Mouse (Mus musculus) cerebellum, postnatal 10 days (tissue): ENCODE results near the gene Cfdp1.
"Not testable (repeated sequence)": the region's sequence is repeated elsewhere in the genome, so short reads cannot be mapped to it uniquely, and the experiment has no call there.

Source experiments
- DNase-seq, 2 experiments: peaks; one replicate each; pipeline ENCODE4 v3.0.0; 2021; ENCODE audit warnings: mixed read lengths in 2 of 2

Cfdp1 gene

DNA sequence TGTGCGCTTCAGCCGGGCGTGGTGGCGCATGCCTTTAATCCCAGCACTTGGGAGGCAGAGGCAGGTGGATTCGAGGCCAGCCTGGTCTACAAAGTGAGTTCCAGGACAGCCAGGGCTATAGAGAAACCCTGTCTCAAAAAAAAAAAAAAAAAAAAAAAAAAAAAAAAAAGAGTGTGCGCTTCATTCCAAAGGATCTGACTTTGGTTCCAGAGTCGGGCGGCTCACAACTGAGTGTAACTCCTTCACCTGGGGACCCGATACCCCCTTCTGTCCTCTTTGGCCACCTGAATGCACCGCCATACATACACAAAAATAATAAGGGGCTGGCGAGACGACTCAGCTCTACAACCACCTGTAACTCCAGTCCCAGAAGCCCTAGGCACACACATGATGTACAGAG lies 872 bp downstream of the Cfdp1 start:
- DNase-seq = not testable (repeated sequence)

DNA sequence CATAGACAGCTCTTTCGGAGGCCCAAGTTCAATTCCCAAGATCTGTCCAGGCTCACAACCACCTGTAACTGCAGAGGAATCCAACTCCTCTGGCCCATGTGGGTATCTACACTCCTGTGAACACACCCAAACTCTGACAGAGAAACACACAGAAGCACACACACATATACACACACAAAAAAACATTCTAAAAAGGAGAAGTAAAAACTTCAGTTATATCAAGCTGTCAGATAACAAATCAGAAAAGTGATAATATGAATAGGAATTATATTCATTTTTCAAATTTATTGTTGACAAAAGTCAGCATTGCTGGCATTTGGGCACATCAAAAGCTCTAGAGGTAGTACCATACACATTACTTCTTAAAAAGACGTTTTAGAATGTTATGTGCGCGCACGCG lies 7.3 kb downstream of the Cfdp1 start:
- no peak for DNase-seq

DNA sequence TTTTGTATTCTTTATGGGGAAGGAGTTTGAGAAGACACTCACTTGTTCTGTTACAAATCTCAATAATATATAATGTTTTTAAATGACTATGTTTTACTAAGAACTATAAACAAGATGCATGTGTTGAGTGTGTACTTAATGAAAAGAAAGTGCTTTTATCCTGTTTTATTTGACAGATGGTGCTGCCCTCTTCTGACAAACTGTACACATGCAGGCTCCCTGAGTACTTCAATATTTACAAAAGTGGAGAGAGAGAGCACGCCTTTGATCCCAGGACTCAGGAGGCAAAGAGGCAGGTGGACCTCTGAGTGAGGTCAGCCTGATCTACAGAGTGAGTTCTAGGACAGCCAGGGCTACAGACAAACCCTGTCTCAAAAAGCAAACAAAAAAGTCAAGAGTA lies 18.6 kb downstream of the Cfdp1 start:
- peak; percentile 20 to 35 for DNase-seq

DNA sequence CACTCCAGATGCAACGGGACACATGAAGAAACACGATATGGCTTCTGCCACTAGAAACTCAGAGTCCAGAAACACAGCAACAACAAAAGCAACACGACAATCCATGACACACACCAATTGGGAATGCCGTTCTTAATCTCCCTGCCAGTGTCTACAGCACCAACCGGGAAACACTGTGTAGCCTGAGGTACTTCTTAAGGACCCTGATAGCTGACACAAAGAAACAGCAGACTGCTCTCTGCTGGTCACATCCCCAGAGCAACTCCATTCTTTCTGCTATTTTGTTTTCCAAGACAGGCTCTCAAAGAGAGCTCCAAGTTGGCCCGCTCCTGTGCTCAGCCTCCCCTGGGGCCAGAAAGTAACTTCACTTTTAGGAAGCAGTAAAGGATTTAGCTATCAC lies 20.1 kb downstream of the Cfdp1 start:
- DNase-seq = no peak

DNA sequence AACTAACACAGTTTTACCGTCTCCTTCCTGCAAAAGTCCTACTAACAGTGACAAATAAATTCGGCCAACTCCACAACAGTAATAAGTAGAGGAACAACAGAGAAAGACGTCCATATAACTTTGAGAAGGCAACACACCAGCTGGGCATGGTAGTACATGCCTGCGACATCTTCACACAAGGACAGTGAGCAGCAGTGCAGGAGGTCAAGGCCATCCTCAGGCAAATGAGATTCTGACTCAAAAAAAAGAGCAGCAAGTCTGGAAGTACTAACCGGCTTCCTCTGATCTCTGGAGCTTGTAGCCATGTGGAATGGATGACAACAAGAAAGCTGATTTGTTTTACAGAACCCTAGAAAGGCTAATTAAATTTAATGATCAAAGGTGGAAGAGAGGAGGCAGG lies 21.1 kb downstream of the Cfdp1 start:
- DNase-seq = no peak

DNA sequence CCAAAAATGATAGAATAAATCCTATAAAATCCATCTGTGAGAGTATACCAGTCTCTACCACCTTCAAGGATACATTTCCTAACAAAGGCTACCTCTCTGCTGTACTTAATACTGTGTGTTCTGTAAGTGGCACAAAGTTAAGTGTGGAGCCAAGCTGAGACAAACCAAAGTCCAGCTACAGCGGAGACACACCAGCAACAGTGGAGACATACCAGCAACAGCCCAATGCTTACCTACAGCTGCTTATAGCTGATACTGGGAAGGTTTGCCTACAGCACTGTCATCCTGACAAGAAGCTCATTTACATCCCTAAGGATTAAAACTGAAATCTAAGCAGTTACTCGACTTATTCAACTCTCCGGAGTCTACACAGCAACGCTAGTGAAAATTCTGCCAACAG lies 22.1 kb downstream of the Cfdp1 start:
- no peak for DNase-seq

DNA sequence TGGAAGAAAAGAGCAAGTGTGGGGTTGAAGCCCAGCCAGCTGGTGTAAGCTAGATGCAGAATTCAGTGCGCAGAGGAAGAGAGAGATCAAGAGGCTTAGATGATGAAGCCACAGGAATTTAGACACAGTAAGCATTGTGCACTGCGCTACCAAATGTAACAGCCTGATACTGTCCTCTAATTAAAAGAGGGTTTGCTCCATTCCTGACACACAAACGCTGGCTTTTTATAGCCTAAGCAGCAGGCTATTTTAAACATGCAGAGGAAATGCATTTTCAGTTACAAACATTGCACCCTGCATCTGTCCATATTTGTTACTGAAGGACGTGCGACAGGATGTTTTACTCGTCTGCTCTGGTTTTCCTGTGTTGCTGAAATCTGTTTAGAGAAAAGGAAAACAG lies 25.5 kb downstream of the Cfdp1 start:
- no peak for DNase-seq

DNA sequence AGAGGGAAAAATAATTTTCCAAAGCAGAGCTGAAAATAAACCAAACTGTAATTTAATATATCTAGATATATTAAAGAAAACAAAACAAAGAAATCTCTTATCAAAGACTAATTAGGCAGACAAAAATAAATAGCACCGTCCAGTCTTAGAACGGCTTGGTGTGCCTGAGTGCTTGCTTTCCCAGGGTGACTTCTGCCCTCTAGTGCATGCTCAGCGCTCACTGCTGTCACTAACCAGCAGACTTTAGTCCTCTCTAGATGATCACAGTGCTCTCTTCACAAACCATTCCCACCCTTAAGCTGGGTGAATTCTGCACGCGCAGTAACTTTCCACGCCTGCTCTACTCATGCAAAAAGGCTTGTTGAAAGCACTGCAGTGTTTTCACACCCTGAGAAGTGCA lies 28.9 kb downstream of the Cfdp1 start:
- DNase-seq = peak; percentile 59 to 68

DNA sequence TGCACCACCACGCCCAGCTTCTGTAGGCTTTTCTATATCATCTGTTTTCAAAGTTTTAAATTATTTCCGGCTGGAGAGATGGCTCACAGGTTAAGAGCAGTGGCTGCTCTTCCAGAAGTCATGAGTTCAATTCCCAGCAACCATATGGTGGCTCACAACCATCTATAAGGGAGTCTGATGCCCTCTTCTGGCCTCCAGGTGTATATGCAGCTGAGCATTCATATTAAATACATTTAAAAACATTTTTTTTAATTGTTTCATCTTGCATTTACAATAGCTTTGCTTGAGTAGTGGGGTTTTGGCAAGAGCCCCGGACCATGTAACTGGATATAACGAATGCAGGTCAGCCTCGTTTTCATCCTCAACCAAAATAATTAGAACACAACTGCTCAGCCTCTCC lies 29.8 kb downstream of the Cfdp1 start:
- DNase-seq = no peak

DNA sequence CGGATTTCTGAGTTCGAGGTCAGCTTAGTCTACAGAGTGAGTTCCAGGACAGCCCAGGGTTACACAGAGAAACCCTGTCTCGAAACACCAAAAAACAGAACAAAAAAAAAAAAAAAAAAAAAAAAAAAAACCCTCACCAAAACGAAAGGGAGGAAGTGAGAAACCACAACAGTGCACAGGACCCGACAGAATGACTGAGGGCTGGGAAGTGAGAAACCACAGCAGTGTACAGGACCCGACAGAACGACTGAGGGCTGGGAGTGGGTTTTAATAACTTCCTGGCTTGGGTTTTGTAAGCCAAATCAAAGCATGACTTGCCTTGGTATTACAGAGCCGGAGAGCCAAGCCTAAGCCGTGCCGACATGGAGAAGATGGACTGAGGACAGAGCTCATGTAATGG lies 32.9 kb downstream of the Cfdp1 start:
- no peak for DNase-seq

DNA sequence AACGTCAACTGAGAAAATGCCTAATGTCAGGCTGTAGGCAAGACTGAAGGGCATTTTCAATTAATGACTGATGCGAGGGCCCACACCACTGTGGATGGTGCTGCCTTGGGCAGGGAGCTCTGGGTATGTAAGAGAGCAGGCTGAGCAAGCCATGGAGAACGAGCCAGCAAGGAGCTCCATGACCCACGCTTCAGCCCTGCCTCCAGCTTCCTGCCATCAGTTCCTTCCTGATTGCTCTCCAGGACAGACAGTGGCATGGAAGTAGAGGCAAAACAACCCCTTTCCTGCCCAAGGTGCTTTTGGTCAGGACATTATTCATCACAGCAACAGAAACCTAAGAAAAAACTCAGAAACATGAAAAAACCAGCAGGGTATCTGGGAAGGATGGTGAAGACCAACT lies 33.4 kb downstream of the Cfdp1 start:
- DNase-seq = no peak

DNA sequence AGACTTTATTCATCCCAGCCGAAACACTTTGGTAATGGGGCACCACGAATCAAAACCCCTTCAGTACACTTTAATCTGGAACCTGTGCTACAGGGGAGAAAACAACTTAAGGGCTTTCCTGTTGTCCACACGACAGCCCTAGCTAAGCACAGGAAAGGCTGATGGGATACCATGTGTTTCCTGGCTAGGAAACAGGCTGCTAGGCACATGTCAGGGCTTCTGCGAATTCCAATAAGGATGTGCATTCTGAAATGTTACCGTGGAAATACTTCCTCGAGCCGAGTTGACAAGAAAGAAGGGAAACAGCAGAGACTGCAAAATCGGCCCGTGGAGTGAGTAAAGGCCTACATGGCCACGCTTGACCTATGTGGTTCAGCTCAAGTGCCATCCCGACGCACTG lies 34.1 kb downstream of the Cfdp1 start:
- DNase-seq = no peak

DNA sequence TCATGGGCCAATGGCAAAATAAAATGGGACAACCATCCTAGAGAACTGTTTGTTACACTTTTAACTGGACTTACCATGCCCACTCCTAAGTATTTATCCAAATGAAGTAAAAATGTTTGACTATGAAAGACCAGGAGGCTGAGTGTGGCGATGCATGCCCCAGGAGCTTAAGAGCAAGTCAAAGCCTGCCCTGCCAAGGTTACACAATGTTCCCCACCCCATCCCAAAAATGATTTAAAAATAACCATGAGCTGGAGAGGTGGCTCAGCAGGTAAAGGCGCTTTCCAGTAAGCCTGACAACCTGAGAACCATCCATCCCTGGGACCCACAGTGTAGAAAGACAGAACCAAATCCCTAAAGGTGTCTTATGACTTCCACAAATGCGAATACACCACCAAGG lies 35.5 kb downstream of the Cfdp1 start:
- no peak for DNase-seq

DNA sequence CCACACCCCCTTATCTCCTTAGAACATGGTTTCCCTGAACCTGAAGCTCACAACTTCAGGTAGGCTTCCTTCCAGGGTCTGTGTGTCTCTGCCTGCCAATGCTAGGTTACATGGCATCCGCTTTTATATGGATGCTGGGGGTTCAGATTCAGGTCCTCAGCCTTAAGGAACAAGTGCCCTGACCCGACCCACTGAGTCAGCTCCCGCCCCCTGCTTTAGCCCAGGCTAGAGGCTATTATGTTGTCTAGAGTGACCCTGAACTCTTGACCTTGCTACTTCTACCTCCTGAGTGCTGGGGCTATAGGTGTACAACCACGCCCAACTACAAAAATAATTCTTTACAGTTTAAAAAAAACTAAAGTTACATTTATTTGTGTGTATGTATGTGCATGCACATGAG lies 39.0 kb downstream of the Cfdp1 start:
- no peak for DNase-seq

DNA sequence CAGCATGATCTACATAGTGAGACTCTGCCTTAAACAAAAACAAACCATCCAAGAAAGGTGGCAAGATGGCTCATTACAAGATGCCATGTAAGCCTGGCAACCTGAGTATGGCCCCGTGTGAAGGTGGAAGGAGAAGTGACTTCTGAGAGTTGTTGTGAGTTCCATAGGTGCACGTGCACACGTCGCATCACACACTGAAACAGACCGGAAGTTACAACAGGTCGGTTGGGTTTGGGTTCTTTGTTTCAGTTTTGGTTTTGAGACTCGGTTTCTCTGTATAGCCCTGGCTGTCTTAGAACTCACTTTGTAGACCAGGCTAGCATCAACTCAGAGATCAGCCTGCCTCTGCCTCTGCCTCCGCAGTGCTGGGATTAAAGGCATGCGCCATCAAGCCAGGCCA lies 40.3 kb downstream of the Cfdp1 start:
- no peak for DNase-seq

DNA sequence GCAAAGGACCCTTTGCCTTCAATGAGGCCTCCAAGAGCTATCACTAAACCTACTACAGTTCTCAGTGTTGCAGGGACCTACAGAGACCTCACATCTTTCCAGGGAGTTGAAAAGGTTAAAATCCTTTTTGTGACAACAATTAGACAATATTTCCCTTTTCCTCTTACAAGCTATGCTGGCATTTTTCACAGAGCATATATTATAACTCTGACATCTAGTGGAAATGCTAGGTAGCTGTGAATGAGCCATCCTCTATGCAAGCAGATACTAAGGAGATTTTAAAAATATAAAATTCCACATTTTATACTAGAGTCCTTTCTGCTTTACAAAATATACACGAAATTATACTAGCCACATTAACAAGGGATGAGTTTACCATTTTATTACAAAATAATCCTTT lies 41.3 kb downstream of the Cfdp1 start:
- peak in 1 of 2 experiments; percentile 42 for DNase-seq

DNA sequence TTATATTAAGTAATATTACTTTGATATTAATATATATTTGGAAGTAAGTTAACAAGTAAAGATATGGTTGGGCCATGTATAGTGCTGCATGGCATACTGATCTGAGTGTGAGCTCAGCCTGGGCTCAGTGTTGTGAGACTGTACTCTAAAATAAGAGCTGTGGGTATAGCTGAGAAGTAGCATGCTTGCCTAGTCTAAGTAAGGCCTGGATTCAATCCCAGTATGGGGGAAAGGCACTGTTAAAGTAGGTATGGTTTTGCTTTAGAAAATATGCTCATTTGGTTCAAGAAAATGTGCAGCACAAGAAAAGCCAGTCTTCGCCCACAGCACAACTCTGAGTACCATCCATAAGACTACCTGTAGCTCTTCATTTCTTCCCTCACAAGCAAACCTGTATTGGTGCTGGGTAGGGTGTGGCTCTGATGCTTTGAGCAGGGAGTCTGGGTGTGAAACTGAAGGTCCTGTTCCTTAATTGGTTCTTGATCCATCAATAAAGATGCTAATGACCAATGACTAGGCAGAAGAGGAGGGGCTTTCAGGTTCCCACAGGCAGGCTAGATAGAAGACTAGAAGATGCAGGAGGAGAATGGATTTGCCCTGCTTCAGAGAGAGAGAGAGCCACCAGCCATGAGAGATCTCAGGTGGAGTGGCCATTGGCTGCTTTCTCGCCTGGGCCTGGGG lies 43.3 kb downstream of the Cfdp1 start:
- no peak for DNase-seq

DNA sequence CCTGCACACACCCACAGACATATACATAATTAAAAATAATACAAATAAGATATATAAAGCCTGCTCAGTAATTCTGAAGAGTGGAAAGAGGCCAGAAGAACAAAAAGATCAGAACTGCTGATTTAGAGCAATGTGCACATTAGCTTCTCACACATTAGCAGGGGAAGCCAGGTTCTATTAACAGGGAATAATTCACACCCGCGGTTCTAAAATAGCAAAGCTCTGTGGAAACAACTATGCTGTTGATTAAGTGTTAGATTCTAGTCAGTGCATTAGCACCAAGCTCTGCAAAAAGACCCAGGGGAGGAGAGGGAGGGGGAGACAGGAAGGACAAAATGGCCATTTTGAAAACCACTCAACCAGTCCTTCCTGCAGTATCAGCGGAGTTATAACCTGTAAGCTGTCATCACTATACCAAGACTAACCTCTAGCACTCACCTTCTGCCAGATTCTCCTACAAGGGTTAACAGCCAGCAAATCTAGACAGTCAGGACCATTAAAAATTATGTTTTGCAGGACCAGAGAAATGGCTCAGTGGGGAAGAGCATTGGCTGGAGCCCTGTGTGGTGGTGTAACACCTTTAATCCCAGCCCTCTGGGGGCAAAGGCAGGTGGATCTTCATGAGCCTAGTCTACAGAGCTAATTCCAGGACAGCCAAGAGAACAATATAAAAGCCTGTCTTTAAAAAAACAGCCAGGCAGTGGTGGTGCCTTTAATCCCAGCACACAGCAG lies 45.0 kb downstream of the Cfdp1 start:
- no peak for DNase-seq

DNA sequence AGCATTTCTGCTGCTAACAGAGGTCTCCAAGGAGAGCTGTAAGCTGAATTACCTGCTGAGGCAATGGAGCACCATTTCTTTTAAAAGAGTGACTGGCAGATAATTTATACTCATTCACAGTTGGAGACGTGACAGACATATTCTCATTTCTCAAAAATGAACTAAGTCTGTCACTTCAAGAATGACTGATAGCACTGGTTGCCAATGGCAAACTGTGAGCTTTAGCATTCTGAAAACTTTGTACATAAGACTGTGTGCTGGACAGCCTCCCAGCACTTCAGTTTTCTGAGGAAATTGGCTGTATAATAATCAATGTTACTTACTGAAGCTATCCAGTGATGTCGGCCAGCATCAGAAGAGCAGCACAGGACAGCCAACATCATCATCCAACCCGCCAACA lies 46.1 kb downstream of the Cfdp1 start:
- no peak for DNase-seq

DNA sequence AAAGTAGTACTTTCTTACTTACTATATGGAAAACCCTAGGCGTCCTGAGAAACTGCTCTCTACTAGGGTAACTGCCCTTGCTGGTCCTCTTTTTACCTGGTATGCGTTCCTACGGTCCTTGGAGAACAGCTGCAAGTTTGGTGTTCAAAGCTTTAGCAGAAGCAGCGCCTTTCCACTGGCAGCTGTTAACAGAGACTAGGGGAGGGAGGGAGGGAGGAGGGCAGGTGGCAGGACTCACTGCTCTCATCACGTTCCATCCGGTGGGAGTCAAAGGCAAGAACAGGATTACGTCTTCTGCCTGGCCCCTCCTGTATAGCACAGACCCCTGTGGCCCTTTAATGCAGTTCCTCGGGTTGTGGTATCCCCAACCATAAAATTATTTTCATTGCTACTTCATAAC lies 50.7 kb downstream of the Cfdp1 start:
- no peak for DNase-seq

DNA sequence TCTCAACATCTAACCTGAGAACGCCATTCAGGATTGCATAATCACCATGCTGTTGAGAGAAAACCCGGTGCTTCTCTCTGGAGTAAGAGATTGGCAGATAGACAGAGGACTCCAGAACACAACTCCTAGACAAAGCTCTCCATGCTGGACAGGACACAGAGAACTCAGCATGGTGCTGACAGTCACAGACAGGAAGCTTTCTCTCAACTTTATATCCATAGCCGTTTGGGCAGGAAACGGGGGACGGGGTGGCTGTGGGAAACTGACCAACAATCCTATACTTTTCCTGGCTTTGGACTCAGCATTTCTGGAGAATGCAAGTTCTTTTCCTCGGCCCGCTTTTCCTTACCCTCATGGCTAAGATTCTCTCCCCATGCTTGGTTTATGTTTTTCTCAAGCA lies 51.8 kb downstream of the Cfdp1 start:
- no peak for DNase-seq

DNA sequence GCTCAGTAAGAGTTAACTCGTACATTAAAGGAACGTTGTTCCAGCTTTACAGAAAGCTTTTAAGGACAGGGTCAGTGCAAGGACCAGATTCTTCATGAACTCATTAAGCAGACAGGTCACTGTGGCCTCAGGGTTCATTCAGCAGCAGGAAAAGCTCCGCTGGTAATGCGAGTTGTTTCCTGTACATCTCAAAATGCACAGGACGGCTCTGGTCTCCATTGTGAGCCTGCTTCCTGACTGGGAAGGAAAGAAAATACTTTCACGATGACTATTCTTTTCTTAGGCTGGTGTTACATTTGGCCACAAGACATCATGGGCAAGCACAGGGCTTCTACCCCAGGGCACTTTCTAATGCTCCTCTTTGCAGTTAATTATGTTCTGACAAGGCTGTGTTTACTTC lies 52.6 kb downstream of the Cfdp1 start:
- no peak for DNase-seq

DNA sequence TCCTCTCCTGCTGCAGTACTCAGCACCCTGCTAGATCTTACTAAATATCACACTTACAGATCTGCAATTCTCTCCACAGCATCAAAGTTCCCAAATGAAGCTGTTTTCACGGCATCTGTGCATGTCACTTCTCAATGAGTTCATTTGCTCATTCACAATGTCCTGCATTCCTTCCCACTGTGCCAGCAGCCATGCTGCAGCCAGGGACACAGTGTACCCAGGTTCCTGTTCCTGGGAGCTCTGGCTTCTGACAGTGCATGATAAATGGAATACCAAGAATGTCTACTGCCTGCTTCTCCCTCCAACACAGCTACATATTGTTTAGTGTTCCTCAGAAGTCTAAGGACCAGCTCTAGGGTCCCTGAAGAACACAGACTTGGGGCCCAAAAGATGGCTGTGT lies 57.6 kb downstream of the Cfdp1 start:
- no peak for DNase-seq

DNA sequence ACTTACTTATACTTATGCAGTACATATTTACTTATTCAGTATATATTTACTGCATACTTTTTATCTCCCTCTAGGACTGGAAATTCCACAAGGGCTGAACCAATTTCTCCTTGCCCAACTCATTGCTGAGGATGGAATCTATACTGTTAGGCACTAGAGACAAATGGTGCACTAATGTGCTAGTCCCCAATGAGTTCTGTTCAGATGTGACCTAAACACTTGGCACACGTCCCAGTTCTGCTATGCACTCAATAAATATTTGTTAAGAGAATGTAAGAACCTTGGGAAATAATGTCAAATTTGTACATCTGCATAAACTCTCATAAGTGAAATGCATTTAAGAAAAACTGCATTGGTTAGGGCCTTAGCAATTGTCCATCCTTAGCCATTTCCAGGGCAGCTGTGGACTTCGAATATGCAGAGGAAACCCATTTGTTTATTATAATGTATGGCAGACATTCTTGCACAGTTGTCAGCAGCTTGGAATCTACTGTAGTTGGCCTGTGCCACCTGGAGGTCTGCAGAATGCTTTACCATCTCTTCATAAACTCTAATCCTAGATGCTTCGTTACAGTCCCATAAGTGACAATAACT lies 60.7 kb downstream of the Cfdp1 start:
- DNase-seq = no peak

DNA sequence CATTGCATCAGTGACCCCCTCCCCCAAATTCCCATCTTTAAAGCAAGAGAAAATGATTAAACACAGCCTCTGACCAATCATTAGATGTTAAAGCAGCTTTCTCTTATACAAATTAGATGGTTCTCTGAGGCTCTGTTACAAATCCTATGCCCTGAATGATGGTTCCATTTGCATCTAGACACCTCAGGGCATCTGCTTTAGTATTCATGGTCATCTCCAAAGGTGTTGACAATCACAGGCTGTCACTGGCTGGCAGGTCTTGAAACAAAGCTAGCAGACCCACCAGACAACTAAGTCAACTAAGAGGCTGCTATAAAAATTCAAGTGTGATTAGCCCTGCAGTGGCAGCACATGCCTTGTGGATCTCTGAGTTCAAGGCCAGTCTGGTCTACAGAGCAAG lies 64.5 kb downstream of the Cfdp1 start:
- DNase-seq = no peak
